Mouse (Mus musculus): ENCODE measurements at regions not wholly inside any gene's neighbourhood (a gene's known extent, or its start where the extent isn't known, plus 50 kb on each side); places are given as distances from the start of the nearest gene placed in this dataset.

DNA sequence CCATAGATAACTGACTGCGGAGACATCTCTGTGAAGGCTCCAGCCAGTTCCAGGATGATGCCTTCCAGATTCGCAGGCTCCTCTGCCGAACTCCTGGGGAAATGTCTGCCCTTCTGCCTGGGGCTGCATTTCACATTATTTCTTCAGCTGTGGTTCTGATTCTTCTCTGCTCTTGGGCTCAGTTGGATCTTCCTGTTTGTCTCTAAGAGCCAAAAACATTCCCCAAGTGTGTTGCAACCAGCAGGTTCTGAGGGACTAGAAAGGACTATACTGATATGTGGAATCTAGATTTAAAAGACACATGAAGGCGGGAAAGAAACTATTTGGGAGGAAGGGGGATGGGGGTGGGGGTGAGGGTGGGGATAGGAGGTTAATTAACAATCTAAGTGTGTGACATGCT is 483.8 kb upstream of the Adam5 start:
- Histone ChIP-seq H3K27me3 (ENCODE audit: insufficient read depth, low read length) (no peaks in the 10 kb centered on the region), H3K4me3 (ENCODE audit: low read depth, low read length) (no peak overlapping the region), H3K4me2 (ENCODE audit: low read depth) (no peak overlapping the region), H3K4me1 (ENCODE audit: insufficient read depth) (no peaks in the 10 kb centered on the region), H3K9ac (no peak overlapping the region), H3K27ac (ENCODE audit: low read depth, low read length) (no peak overlapping the region), H3K9me3 (ENCODE audit: low read length) (no peaks in the 10 kb centered on the region), H3K36me3 (ENCODE audit: insufficient read depth) (no peaks in the 10 kb centered on the region)
- no peak for DNase-seq
- no peak for TF ChIP-seq CTCF (IDR thresholded peaks at IDR 0.05; ENCODE audit: low read depth)
- 90% methylated on average over 4 of the region's 4 CpGs for WGBS
- ATAC-seq: no peak

DNA sequence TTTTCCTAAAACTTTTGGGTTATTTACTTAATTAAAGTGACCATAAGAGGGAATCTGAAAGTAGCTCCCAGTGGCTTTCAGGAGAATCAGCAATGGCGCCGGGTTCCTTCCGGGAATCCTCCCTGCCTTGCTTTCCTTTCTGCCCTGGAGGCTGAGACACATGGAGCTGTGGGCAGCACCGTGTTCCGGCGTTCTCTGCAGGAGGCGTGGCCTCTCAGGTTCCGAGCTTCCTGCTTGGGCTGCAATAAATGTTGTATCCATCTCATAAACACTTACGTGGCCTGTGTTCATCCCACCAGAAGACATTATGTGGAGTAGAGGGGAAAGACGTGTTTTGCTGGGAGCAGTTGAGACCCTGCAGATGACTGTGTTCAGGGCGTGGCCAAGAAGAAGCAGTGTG is 483.3 kb upstream of the Adam5 start:
- no peaks in the 10 kb centered on the region for H3K9me3 ChIP-seq (ENCODE audit: low read length)
- ATAC-seq (no peak), DNase-seq (no peak)
- no peak overlapping the region for H3K27ac ChIP-seq (ENCODE audit: low read depth, low read length)
- no peak overlapping the region for H3K4me3 ChIP-seq (ENCODE audit: low read depth, low read length)
- 88% methylated on average over 11 of the region's 11 CpGs for WGBS
- no peak overlapping the region for H3K4me2 ChIP-seq (ENCODE audit: low read depth)
- H3K9ac ChIP-seq: no peak overlapping the region
- no peaks in the 10 kb centered on the region for H3K4me1 ChIP-seq (ENCODE audit: insufficient read depth)
- no peaks in the 10 kb centered on the region for H3K27me3 ChIP-seq (ENCODE audit: insufficient read depth, low read length)
- no peak for TF ChIP-seq CTCF (IDR thresholded peaks at IDR 0.05; ENCODE audit: low read depth)
- H3K36me3 ChIP-seq (ENCODE audit: insufficient read depth): no peaks in the 10 kb centered on the region

DNA sequence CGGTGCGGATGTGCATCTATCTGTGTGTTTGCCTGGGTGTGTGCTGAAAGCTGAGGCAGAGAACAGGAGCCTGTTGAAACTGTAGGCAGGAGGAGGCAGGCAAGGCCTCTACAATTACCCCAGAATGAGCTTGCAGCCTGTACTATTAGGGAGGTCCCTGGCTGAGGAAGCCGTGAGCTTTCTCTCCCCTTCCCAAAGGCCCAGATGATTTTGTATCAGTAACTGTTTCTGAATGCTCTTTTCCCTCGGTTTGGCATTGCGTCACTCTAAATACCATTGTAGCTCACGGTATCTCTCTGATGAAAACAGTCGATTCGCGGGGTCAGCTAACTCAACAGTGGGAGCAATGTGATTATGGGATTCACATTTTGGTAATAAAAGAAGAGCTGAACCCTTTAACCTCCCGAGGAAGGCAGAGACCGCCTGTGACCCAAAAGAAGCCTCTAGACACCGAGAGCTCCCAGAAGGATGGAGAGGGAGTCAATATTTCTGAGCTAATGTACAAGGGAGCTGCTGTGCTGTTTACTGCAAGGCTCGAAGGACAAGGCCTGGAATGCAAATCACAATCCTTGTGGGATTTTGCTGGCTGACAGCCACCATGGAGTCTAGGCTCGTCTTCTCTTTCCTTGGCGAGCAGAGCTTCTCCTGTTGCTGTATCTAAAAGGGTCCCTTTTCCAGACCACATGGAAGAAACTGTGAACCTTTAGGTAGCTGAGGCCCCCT is 482.8 kb upstream of the Adam5 start:
- TF ChIP-seq CTCF (IDR thresholded peaks at IDR 0.05; ENCODE audit: low read depth): no peak
- H3K36me3 ChIP-seq (ENCODE audit: insufficient read depth): no peaks in the 10 kb centered on the region
- no peak overlapping the region for H3K9ac ChIP-seq
- H3K4me3 ChIP-seq (ENCODE audit: low read depth, low read length): no peak overlapping the region
- H3K4me1 ChIP-seq (ENCODE audit: insufficient read depth): no peaks in the 10 kb centered on the region
- 50% methylated on average over 15 of the region's 15 CpGs for WGBS
- no peaks in the 10 kb centered on the region for H3K9me3 ChIP-seq (ENCODE audit: low read length)
- no peak overlapping the region for H3K4me2 ChIP-seq (ENCODE audit: low read depth)
- H3K27ac ChIP-seq (ENCODE audit: low read depth, low read length): no peak overlapping the region
- no peak for DNase-seq
- ATAC-seq: no peak
- H3K27me3 ChIP-seq (ENCODE audit: insufficient read depth, low read length): no peaks in the 10 kb centered on the region

All from forebrain, postnatal 0 days (tissue).